Mouse (Mus musculus) forebrain, embryonic 11.5 days (tissue): ENCODE measurements around the gene Agbl2. TPM values are rescaled to one million over a fixed set of nuclear protein-coding genes. Genes with fewer than 3 reads are reported as not detected.

ENCODE experiments used
- ATAC-seq: fragments of 200-750 bp; cut with Nextera tagmentation; replicated peaks from 2 replicates; pipeline ENCODE4 v1.8.0; 2017; ENCODE audit warnings: moderate TSS enrichment; ENCODE audit not compliant: low FRiP score
- DNase-seq: peaks from one replicate; pipeline ENCODE4 v3.0.0-alpha.2; 2017; ENCODE audit warnings: low spot score
- H3K27ac ChIP-seq: fragments of 300-500 bp; sonication (generic); 2 replicates; pipeline ENCODE4 v1.5.1; 2014; ENCODE audit warnings: low read depth, low read length
- H3K27me3 ChIP-seq: fragments of 300-500 bp; sonication (generic); 2 replicates; pipeline ENCODE4 v1.6.1; 2014; ENCODE audit warnings: mild to moderate bottlenecking, low read length, mixed read lengths; ENCODE audit not compliant: control insufficient read depth, insufficient read depth
- H3K36me3 ChIP-seq: fragments of 300-500 bp; sonication (generic); 2 replicates; pipeline ENCODE4 v1.6.1; 2014; ENCODE audit warnings: mild to moderate bottlenecking, low read length, moderate library complexity, mixed read lengths; ENCODE audit not compliant: control insufficient read depth, insufficient read depth
- H3K4me1 ChIP-seq: fragments of 300-500 bp; sonication (generic); replicated peaks from 2 replicates; pipeline ENCODE4 v1.6.1; 2014; ENCODE audit warnings: low read length, mixed read lengths; ENCODE audit not compliant: control insufficient read depth, insufficient read depth
- H3K4me2 ChIP-seq: fragments of 300-500 bp; sonication (generic); 2 replicates; pipeline ENCODE4 v1.6.1; 2014; ENCODE audit warnings: low read depth, mild to moderate bottlenecking, low read length, moderate library complexity, mixed read lengths; ENCODE audit not compliant: severe bottlenecking
- H3K4me3 ChIP-seq: fragments of 300-500 bp; sonication (generic); 2 replicates; pipeline ENCODE4 v1.5.1; 2014; ENCODE audit warnings: low read depth, low read length
- H3K9ac ChIP-seq: fragments of 300-500 bp; sonication (generic); 2 replicates; pipeline ENCODE4 v1.6.1; 2014; ENCODE audit warnings: low read length
- H3K9me3 ChIP-seq: fragments of 300-500 bp; sonication (generic); 2 replicates; pipeline ENCODE4 v1.6.1; 2016; ENCODE audit warnings: low read length, mixed read lengths; ENCODE audit not compliant: control insufficient read depth
- WGBS: fragments of 180-500 bp; shearing (Covaris S2); extraction: QIAGEN DNeasy Blood & Tissue Kit; methylation state at CpG from one replicate; pipeline ENCODE4 v1.1.7; 2014; 5-methylcytosine and 5-hydroxymethylcytosine counted together
- polyA plus RNA-seq: library from polyadenylated mRNA; unstranded; fragments of >200 nt; fragmentation: Nextera tagmentation; extraction: Ambion mirVana; gene quantifications from 2 replicates; pipeline ENCODE4 v1.2.1, GENCODE M21; 2014

Gene Agbl2
- polyA plus RNA-seq, 1 experiment from 2014 or later = 0.96 TPM

GRCm38 (mm10) chr2:90845234-90845633 lies 62.7 kb downstream of the Agbl2 start:
- H3K27me3 ChIP-seq = no peaks in the 10 kb centered on the region
- DNase-seq (no peak), ATAC-seq (no peak)
- no peak overlapping the region for H3K9ac ChIP-seq
- H3K9me3 ChIP-seq = no peaks in the 10 kb centered on the region
- no peak overlapping the region for H3K27ac ChIP-seq
- no peak overlapping the region for H3K4me2 ChIP-seq
- no peaks in the 10 kb centered on the region; the same call in 1 of the 2 replicates for H3K36me3 ChIP-seq
- no peak overlapping the region for H3K4me3 ChIP-seq
- 85% methylated on average over 5 of the region's 5 CpGs for WGBS
- H3K4me1 ChIP-seq = no peaks in the 10 kb centered on the region

GRCm38 (mm10) chr2:90846171-90846570 lies 63.6 kb downstream of the Agbl2 start:
- Histone ChIP-seq H3K36me3 (peaks cover 1% of the 10 kb centered on the region; the same call in 1 of the 2 replicates), H3K4me1 (no peaks in the 10 kb centered on the region), H3K27me3 (no peaks in the 10 kb centered on the region), H3K9ac (peak overlapping the region; percentile 66; the same call in 1 of the 2 replicates), H3K4me2 (peak overlapping the region; percentile 66), H3K9me3 (no peaks in the 10 kb centered on the region), H3K27ac (no peak overlapping the region; the same call in 1 of the 2 replicates), H3K4me3 (peak overlapping the region; percentile 63)
- no peak for DNase-seq
- ATAC-seq = no peak
- WGBS = 46% methylated on average over 6 of the region's 6 CpGs

- Histone ChIP-seq H3K9ac (peak overlapping the region; percentile 66), H3K4me1 (no peaks in the 10 kb centered on the region), H3K9me3 (no peaks in the 10 kb centered on the region), H3K36me3 (peaks cover 4% of the 10 kb centered on the region; the same call in 1 of the 2 replicates), H3K4me3 (peak overlapping the region; percentile 63), H3K4me2 (peak overlapping the region; percentile 66), H3K27ac (no peak overlapping the region; the same call in 1 of the 2 replicates), H3K27me3 (no peaks in the 10 kb centered on the region)
- WGBS = 3% methylated on average over 8 of the region's 8 CpGs
- ATAC-seq = no peak; the same call in 1 of the 2 replicates
- DNase-seq = peak; percentile 52
These were observed 64.0 kb downstream of the Agbl2 start for GRCm38 (mm10) chr2:90846597-90846954.

GRCm38 (mm10) chr2:90846955-90847680 lies 64.6 kb downstream of the Agbl2 start, which contains the start of gene Mtch2:
TSS of gene Mtch2 (plus strand) at chr2:90847155.
- Histone ChIP-seq H3K27me3 (no peaks in the 10 kb centered on the region), H3K9ac (peak within 1 kb of the TSS; percentile 73), H3K9me3 (no peaks in the 10 kb centered on the region), H3K4me2 (peak within 1 kb of the TSS; percentile 66), H3K27ac (peak within 1 kb of the TSS; percentile 31), H3K4me3 (peak within 1 kb of the TSS; percentile 63), H3K36me3 (peaks cover 4% of the 10 kb centered on the region; the same call in 1 of the 2 replicates), H3K4me1 (no peaks in the 10 kb centered on the region)
- WGBS = under 1% methylated on average over 67 of the region's 67 CpGs
- DNase-seq = peak; percentile 98
- peak; percentile 98 for ATAC-seq

GRCm38 (mm10) chr2:90847681-90848050 lies 65.1 kb downstream of the Agbl2 start:
- Histone ChIP-seq H3K36me3 (peaks cover 4% of the 10 kb centered on the region; the same call in 1 of the 2 replicates), H3K4me2 (peak overlapping the region; percentile 66), H3K27ac (peak overlapping the region; percentile 31; the same call in 1 of the 2 replicates), H3K9me3 (no peaks in the 10 kb centered on the region), H3K27me3 (no peaks in the 10 kb centered on the region), H3K4me3 (peak overlapping the region; percentile 63), H3K4me1 (no peaks in the 10 kb centered on the region), H3K9ac (peak overlapping the region; percentile 73)
- no peak for ATAC-seq
- 1% methylated on average over 13 of the region's 13 CpGs for WGBS
- DNase-seq = no peak

GRCm38 (mm10) chr2:90848331-90848730 lies 65.8 kb downstream of the Agbl2 start:
- Histone ChIP-seq H3K36me3 (peaks cover 4% of the 10 kb centered on the region; the same call in 1 of the 2 replicates), H3K9ac (peak overlapping the region; percentile 73), H3K4me1 (no peaks in the 10 kb centered on the region), H3K4me3 (peak overlapping the region; percentile 63), H3K9me3 (no peaks in the 10 kb centered on the region), H3K27ac (no peak overlapping the region), H3K4me2 (peak overlapping the region; percentile 66), H3K27me3 (no peaks in the 10 kb centered on the region)
- DNase-seq (no peak), ATAC-seq (no peak)
- WGBS = 95% methylated on average over 5 of the region's 5 CpGs

GRCm38 (mm10) chr2:90850401-90850800 lies 67.9 kb downstream of the Agbl2 start:
- H3K4me3 ChIP-seq = no peak overlapping the region
- 97% methylated on average over 1 of the region's 1 CpGs for WGBS
- DNase-seq = no peak
- H3K4me1 ChIP-seq = no peaks in the 10 kb centered on the region
- no peak overlapping the region for H3K27ac ChIP-seq
- no peaks in the 10 kb centered on the region for H3K27me3 ChIP-seq
- H3K9ac ChIP-seq = no peak overlapping the region
- H3K4me2 ChIP-seq = no peak overlapping the region
- no peak for ATAC-seq
- peaks cover 4% of the 10 kb centered on the region; the same call in 1 of the 2 replicates for H3K36me3 ChIP-seq
- H3K9me3 ChIP-seq = no peaks in the 10 kb centered on the region

- no peak for ATAC-seq
- Histone ChIP-seq H3K27ac (no peak overlapping the region), H3K27me3 (no peaks in the 10 kb centered on the region), H3K4me3 (no peak overlapping the region), H3K9ac (no peak overlapping the region), H3K4me1 (no peaks in the 10 kb centered on the region), H3K9me3 (no peaks in the 10 kb centered on the region), H3K36me3 (peaks cover 7% of the 10 kb centered on the region; the same call in 1 of the 2 replicates), H3K4me2 (no peak overlapping the region)
- WGBS = 96% methylated on average over 2 of the region's 2 CpGs
- no peak for DNase-seq
These were observed 79.0 kb downstream of the Agbl2 start for GRCm38 (mm10) chr2:90861486-90861885.
